Mouse (Mus musculus) embryonic fibroblast, embryonic 13.5 days (primary cell): ENCODE measurements around the gene Cubn.

ENCODE experiments used
- CTCF ChIP-seq: IDR thresholded peaks from 2 replicates; pipeline ENCODE4 v1.5.1; 2011; ENCODE audit warnings: mild to moderate bottlenecking, control low read depth, low read length, moderate library complexity, borderline replicate concordance; ENCODE audit not compliant: insufficient read depth
- POLR2A ChIP-seq: IDR thresholded peaks from 2 replicates; pipeline ENCODE4 v1.6.1; 2011; ENCODE audit warnings: low read depth, mild to moderate bottlenecking, control low read depth, low read length, moderate library complexity

GRCm38 (mm10) chr2:13490480-13490879 lies 1.1 kb downstream of the Cubn start:
- TF ChIP-seq CTCF (no peak), POLR2A (no peak)
